Mouse (Mus musculus) gastrocnemius, adult 2 months (tissue): ENCODE measurements around the gene Dut. TPM values are rescaled to one million over a fixed set of nuclear protein-coding genes. Genes with fewer than 3 reads are reported as not detected.

Source experiments
- DNase-seq: peaks from one replicate; pipeline ENCODE4 v3.0.0; 2022
- H3K27ac ChIP-seq: fragments of 200-600 bp; 2 replicates; pipeline ENCODE4 v1.8.1; 2022; ENCODE audit warnings: mild to moderate bottlenecking
- H3K4me3 ChIP-seq: fragments of 200-600 bp; 2 replicates; pipeline ENCODE4 v1.8.1; 2022; ENCODE audit warnings: mild to moderate bottlenecking, moderate library complexity
- CTCF ChIP-seq: fragments of 200-600 bp; IDR thresholded peaks from 2 replicates; pipeline ENCODE4 v1.8.1; 2022; ENCODE audit warnings: antibody characterized with exemption, mild to moderate bottlenecking, moderate library complexity
- intact Hi-C: fragments of 180-260 bp; cut with DNase I; formaldehyde crosslinking; loops from one replicate; pipeline ENCODE4 v1.15.1; 2025
- total RNA-seq, 2 experiments: library from RNA; stranded (reverse); gene quantifications; 2 replicates each; pipeline ENCODE4 v1.2.3; 2021

The Dut gene
- total RNA-seq, 2 experiments from 2014 or later: 7.0 to 7.3 TPM

GRCm38 (mm10) chr2:125293969-125294491, 47.0 kb downstream of the Dut start:
- no peak overlapping the region for H3K4me3 ChIP-seq
- TF ChIP-seq CTCF: no peak
- DNase-seq: peak; percentile 55
- peak overlapping the region; percentile 50 for H3K27ac ChIP-seq
- intact Hi-C loops: no loop called here

GRCm38 (mm10) chr2:125295526-125295925, 48.5 kb downstream of the Dut start:
- H3K27ac ChIP-seq: no peak overlapping the region
- intact Hi-C loops: no loop called here
- no peak for TF ChIP-seq CTCF
- H3K4me3 ChIP-seq: no peak overlapping the region
- no peak for DNase-seq

GRCm38 (mm10) chr2:125298841-125299240, 51.9 kb downstream of the Dut start:
- Histone ChIP-seq H3K4me3 (no peak overlapping the region), H3K27ac (no peak overlapping the region)
- TF ChIP-seq CTCF: no peak
- intact Hi-C loops: no loop called here
- DNase-seq: no peak

- H3K27ac ChIP-seq: peak overlapping the region; percentile 24; the same call in 1 of the 2 replicates
- intact Hi-C loops: no loop called here
- H3K4me3 ChIP-seq: no peak overlapping the region
- no peak for TF ChIP-seq CTCF
- DNase-seq: no peak
Measured at GRCm38 (mm10) chr2:125301877-125302624, 55.1 kb downstream of the Dut start.

GRCm38 (mm10) chr2:125302625-125302924, 55.6 kb downstream of the Dut start:
- no peak for TF ChIP-seq CTCF
- intact Hi-C loops: no loop called here
- Histone ChIP-seq H3K4me3 (no peak overlapping the region), H3K27ac (no peak overlapping the region)
- no peak for DNase-seq

- DNase-seq: no peak
- peak; percentile 38 for TF ChIP-seq CTCF
- Histone ChIP-seq H3K27ac (peak overlapping the region; percentile 6; the same call in 1 of the 2 replicates), H3K4me3 (no peak overlapping the region)
- intact Hi-C loops: no loop called here
Measured at GRCm38 (mm10) chr2:125303764-125304384, 56.9 kb downstream of the Dut start.

GRCm38 (mm10) chr2:125304746-125305145, 57.8 kb downstream of the Dut start:
- TF ChIP-seq CTCF: no peak
- H3K27ac ChIP-seq: peak overlapping the region; percentile 36; the same call in 1 of the 2 replicates
- H3K4me3 ChIP-seq: no peak overlapping the region
- no peak for DNase-seq
- intact Hi-C loops: no loop called here

- Histone ChIP-seq H3K27ac (no peak overlapping the region), H3K4me3 (no peak overlapping the region)
- DNase-seq: no peak
- TF ChIP-seq CTCF: no peak
- intact Hi-C loops: no loop called here
Measured at GRCm38 (mm10) chr2:125305671-125306070, 58.7 kb downstream of the Dut start.

Other genes with a start within 250 kb of the Dut start
- gene Slc24a5, start 179.1 kb upstream of the Dut start, total RNA-seq: not detected
- gene Myef2, start 123.5 kb upstream of the Dut start, total RNA-seq: 1 to 10 TPM; 2.8 to 3.0 TPM
- gene Ctxn2, start 110.5 kb upstream of the Dut start, total RNA-seq: not detected
- not detected for gene Slc12a1, start 94.7 kb upstream of the Dut start, total RNA-seq